Mouse (Mus musculus): Measurements from ENCODE around the gene Ugt1a8. TPM values are rescaled to one million over a fixed set of nuclear protein-coding genes. Genes with fewer than 3 reads are reported as not detected.

Gene Ugt1a8
- polyA plus RNA-seq, 1 experiment from 2014 or later, result not detected

DNA sequence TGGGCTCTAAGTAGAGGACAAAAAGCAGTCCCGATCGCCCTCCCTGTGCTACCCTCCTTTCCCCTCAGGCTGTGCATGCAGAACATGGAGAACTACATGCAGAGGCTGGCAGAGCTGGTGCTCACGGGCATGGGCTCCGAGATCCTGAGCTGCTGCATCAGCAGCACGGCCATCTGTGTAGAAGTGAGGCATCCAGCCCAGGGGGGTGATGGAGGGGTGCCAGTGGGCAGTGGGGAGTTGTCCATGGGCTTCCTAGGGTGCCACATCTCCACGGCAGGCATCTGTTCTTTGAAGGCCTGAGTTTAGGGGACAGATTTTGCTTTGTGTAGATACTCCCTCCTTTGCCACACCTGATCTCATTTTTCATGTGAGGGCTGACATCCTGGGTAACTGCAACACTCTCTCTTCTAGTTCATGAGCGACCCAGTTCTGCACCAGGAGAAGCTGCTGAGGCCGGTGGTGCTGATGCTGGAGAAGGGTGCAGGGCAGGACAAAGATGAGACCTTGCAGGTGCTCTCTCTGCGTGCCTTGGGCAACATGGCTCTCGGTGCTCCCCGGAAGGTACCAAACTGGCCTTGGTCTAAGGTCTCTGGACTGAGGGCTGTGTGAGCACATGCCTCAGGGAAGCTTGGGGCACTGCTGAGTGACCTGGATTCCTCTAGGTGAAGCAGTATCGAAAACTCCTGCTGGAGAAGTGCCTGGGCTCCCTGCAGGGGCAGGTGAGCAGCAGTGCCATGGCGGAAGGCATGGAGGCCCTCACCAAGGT lies 168.6 kb downstream of the Ugt1a8 start:
- 76% methylated on average over 13 of the region's 13 CpGs for WGBS
- H3K27me3 ChIP-seq (ENCODE audit: control insufficient read depth, insufficient read depth, low read depth, low read length), result no peaks in the 10 kb centered on the region

DNA sequence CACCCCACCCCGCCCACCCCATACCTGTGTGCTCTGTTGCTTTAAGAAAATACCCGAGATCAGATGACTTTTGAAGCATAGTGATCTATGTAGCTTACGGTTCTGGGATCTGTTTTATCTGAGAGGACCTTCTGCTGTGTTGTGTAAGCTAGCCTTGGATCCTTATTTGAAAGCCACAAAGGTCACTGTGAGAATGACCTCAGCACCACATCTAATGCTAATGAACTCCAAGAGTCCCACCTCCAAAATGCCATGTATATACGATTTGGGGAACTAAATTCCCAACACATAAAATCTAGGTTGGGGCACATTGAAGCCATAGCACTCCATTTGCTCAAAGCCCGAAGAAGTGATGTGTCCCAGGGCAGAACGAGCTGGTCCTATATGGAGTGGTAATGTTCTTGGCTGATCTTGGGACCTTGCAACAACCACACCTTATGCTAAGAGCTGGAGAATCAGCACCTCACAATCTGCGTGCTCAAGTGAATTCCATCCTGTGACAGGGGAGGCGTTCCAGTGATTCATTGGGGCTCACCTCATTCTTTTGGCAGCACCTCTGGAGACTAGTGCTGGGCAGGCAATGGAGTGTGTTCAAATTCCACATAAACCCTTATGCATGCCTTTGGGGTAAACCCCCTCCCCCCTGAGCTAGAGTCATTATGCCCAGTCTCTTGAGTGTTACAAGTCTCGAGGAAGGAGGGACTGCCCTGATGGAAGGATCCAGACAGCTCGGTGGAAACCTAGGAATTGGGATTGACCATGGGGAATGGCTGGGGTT lies 169.5 kb downstream of the Ugt1a8 start:
- no peak overlapping the region for H3K9ac ChIP-seq (ENCODE audit: low read length)
- ATAC-seq (ENCODE audit: low read depth), result no peak
- 71% methylated on average over 10 of the region's 10 CpGs for WGBS
- H3K27ac ChIP-seq (ENCODE audit: low read length), result no peak overlapping the region
- no peak overlapping the region for H3K4me3 ChIP-seq (ENCODE audit: low read length)
- H3K4me2 ChIP-seq (ENCODE audit: low read depth, low read length), result no peak overlapping the region
- peaks cover 26% of the 10 kb centered on the region for H3K36me3 ChIP-seq (ENCODE audit: control insufficient read depth, insufficient read depth, low read length)
- no peaks in the 10 kb centered on the region for H3K4me1 ChIP-seq (replicated peaks; ENCODE audit: control insufficient read depth, insufficient read depth, low read length)
- no peaks in the 10 kb centered on the region for H3K27me3 ChIP-seq (ENCODE audit: control insufficient read depth, insufficient read depth, low read depth, low read length)
- peaks cover 16% of the 10 kb centered on the region; the same call in 1 of the 2 replicates for H3K9me3 ChIP-seq (ENCODE audit: control insufficient read depth, low read length)

More for the DNA sequence above, 168.6 kb downstream of the Ugt1a8 start:
- H3K4me1 ChIP-seq (replicated peaks; ENCODE audit: control insufficient read depth, insufficient read depth, low read length), result no peaks in the 10 kb centered on the region
- H3K4me2 ChIP-seq (ENCODE audit: low read depth, low read length), result no peak overlapping the region
- H3K4me3 ChIP-seq (ENCODE audit: low read length), result no peak overlapping the region
- H3K9ac ChIP-seq (ENCODE audit: low read length), result no peak overlapping the region
- peaks cover 19% of the 10 kb centered on the region; the same call in 1 of the 2 replicates for H3K9me3 ChIP-seq (ENCODE audit: control insufficient read depth, low read length)
- ATAC-seq (ENCODE audit: low read depth), result no peak
- peaks cover 17% of the 10 kb centered on the region for H3K36me3 ChIP-seq (ENCODE audit: control insufficient read depth, insufficient read depth, low read length)
- no peak overlapping the region for H3K27ac ChIP-seq (ENCODE audit: low read length)

DNA sequence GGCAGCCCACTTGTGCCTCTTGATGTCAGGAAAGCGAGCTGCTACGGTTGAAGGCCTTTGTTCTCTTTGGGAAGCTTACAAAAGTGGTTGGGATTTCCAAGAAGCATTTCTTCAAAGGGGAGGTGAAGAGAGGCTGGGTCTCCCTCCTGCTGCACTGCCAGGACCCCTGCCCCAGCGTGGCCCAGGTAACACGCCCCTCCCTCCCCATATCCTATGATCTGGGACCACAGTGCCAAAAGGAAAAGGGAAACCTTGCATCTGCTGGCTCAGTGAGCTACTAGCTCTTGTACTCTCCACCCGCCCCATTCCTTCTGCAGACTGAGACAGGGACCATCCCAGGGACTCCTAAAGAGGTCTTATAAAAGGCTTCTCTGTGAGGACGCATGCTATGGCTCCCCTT lies 170.1 kb downstream of the Ugt1a8 start:
- H3K36me3 ChIP-seq (ENCODE audit: control insufficient read depth, insufficient read depth, low read length), result peaks cover 32% of the 10 kb centered on the region
- no peak for ATAC-seq (ENCODE audit: low read depth)
- H3K9ac ChIP-seq (ENCODE audit: low read length), result no peak overlapping the region
- no peak overlapping the region for H3K4me3 ChIP-seq (ENCODE audit: low read length)
- H3K4me1 ChIP-seq (replicated peaks; ENCODE audit: control insufficient read depth, insufficient read depth, low read length), result no peaks in the 10 kb centered on the region
- no peak overlapping the region for H3K27ac ChIP-seq (ENCODE audit: low read length)
- no peak overlapping the region for H3K4me2 ChIP-seq (ENCODE audit: low read depth, low read length)
- H3K27me3 ChIP-seq (ENCODE audit: control insufficient read depth, insufficient read depth, low read depth, low read length), result no peaks in the 10 kb centered on the region
- peaks cover 11% of the 10 kb centered on the region; the same call in 1 of the 2 replicates for H3K9me3 ChIP-seq (ENCODE audit: control insufficient read depth, low read length)
- 79% methylated on average over 6 of the region's 6 CpGs for WGBS

DNA sequence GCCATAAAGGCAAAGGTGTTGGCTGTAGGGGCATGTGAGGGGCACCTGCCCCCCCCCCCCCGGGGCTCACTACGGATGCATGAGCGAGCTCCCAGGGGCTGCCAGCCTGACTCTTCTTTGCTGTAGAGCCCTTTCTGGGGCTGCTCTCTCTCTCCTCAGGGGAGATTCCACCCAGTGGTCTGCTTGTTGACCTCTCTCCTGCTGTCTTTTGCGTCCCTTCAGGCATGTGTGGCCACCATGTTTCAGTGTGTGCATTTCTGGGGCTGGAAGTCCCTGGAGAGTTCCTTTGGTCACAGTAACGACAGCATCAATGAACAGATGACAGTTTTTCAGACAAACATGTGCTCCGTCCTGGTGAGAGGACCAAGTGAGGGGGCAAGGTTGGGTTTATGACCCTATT lies 170.7 kb downstream of the Ugt1a8 start:
- Histone ChIP-seq H3K9me3 (ENCODE audit: control insufficient read depth, low read length) (peaks cover 11% of the 10 kb centered on the region; the same call in 1 of the 2 replicates), H3K4me2 (ENCODE audit: low read depth, low read length) (no peak overlapping the region), H3K9ac (ENCODE audit: low read length) (no peak overlapping the region), H3K4me1 (replicated peaks; ENCODE audit: control insufficient read depth, insufficient read depth, low read length) (no peaks in the 10 kb centered on the region), H3K4me3 (ENCODE audit: low read length) (no peak overlapping the region), H3K27me3 (ENCODE audit: control insufficient read depth, insufficient read depth, low read depth, low read length) (no peaks in the 10 kb centered on the region), H3K36me3 (ENCODE audit: control insufficient read depth, insufficient read depth, low read length) (peaks cover 39% of the 10 kb centered on the region), H3K27ac (ENCODE audit: low read length) (no peak overlapping the region)
- no peak for ATAC-seq (ENCODE audit: low read depth)
- 63% methylated on average over 6 of the region's 6 CpGs for WGBS

DNA sequence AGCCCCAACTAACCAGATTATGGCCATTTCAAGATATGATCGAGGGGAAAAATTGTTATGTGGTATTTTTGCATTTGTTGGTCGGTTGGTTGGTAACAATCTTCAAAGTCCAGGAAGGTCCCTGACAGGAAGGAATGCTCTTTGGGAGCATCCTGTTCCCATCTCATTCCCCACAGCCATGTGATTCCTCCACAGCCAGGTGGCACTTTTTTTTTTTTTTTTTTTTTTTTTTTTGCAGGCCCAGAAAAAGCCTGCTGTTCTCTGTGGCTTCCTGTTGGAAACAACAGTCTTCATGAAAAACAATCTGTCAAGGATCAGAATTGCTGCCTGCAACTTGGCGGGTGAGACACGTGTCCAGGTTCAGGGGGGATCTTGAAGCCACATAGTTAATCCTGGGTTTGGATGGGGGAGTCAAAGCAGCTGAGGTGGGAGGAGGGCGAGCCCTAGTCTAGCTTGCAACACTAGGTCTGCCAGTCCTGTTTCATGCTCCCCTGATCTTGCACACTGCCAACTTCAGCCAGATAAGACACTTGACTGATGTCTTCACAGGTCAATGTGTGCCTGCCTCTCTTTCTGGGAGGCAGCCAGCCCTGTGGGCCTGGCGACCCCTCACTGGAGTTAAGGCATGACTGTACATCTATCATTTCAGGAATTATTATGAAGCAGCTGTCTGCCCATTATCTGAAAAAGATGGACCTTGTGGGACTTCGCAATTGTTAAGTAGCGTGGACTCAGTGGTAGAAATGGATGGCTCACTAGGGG lies 171.4 kb downstream of the Ugt1a8 start:
- 57% methylated on average over 8 of the region's 8 CpGs for WGBS

DNA sequence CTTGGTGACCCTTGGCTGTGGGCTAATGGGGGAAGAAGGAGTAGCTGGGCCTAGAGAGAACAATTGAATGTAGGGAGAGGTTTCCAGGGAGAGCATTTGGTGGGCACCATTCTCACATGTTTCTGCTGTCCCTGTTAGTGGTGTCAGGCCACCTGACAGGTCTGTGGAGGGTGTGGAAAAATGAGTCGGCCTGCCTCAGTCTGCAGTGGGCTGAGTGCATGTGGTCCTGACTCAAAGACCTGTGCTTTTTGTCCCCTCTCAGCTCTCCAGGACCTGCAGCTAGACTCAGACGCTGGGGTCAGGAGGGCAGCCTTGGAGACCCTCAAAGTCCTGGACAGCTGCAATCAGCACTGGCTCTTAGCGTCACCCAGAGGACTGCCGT lies 172.0 kb downstream of the Ugt1a8 start:
- no peak overlapping the region for H3K4me3 ChIP-seq (ENCODE audit: low read length)
- H3K4me1 ChIP-seq (replicated peaks; ENCODE audit: control insufficient read depth, insufficient read depth, low read length), result no peaks in the 10 kb centered on the region
- ATAC-seq (ENCODE audit: low read depth), result no peak
- WGBS, result 68% methylated on average over 4 of the region's 4 CpGs
- no peaks in the 10 kb centered on the region for H3K27me3 ChIP-seq (ENCODE audit: control insufficient read depth, insufficient read depth, low read depth, low read length)
- no peak overlapping the region for H3K4me2 ChIP-seq (ENCODE audit: low read depth, low read length)
- no peak overlapping the region for H3K27ac ChIP-seq (ENCODE audit: low read length)
- H3K36me3 ChIP-seq (ENCODE audit: control insufficient read depth, insufficient read depth, low read length), result peaks cover 51% of the 10 kb centered on the region
- H3K9me3 ChIP-seq (ENCODE audit: control insufficient read depth, low read length), result peaks cover 9% of the 10 kb centered on the region; the same call in 1 of the 2 replicates
- no peak overlapping the region for H3K9ac ChIP-seq (ENCODE audit: low read length)

More for the DNA sequence above, 171.4 kb downstream of the Ugt1a8 start:
- Histone ChIP-seq H3K9me3 (ENCODE audit: control insufficient read depth, low read length) (peaks cover 11% of the 10 kb centered on the region; the same call in 1 of the 2 replicates), H3K27ac (ENCODE audit: low read length) (no peak overlapping the region), H3K9ac (ENCODE audit: low read length) (no peak overlapping the region), H3K27me3 (ENCODE audit: control insufficient read depth, insufficient read depth, low read depth, low read length) (no peaks in the 10 kb centered on the region), H3K4me2 (ENCODE audit: low read depth, low read length) (no peak overlapping the region), H3K36me3 (ENCODE audit: control insufficient read depth, insufficient read depth, low read length) (peaks cover 46% of the 10 kb centered on the region), H3K4me3 (ENCODE audit: low read length) (no peak overlapping the region), H3K4me1 (replicated peaks; ENCODE audit: control insufficient read depth, insufficient read depth, low read length) (no peaks in the 10 kb centered on the region)
- ATAC-seq (ENCODE audit: low read depth), result peak; percentile 11; the same call in 1 of the 2 replicates

DNA sequence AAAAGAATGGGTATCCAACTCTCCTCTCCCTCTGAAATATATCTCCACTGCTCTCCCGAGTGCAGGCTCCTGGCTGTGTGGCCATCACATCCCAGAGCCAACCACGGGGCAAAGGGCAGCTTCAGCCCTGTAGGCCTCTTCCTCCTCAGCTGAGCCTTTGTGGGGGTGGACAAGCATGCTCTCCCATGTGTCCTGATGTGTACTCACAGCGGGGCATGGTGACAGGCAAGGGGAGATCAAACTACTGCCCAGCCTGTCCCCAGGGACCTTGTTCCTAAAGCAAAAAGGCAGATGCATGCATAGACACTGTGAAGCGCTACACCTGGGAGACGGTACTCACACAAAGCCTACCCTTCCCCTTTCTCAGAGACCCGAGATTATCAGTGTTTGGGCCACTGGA lies 172.5 kb downstream of the Ugt1a8 start:
- peak; percentile 4 for ATAC-seq (ENCODE audit: low read depth)
- no peak overlapping the region for H3K9ac ChIP-seq (ENCODE audit: low read length)
- H3K4me2 ChIP-seq (ENCODE audit: low read depth, low read length), result no peak overlapping the region
- peaks cover 56% of the 10 kb centered on the region for H3K36me3 ChIP-seq (ENCODE audit: control insufficient read depth, insufficient read depth, low read length)
- 77% methylated on average over 6 of the region's 6 CpGs for WGBS
- no peak overlapping the region for H3K4me3 ChIP-seq (ENCODE audit: low read length)
- no peaks in the 10 kb centered on the region for H3K4me1 ChIP-seq (replicated peaks; ENCODE audit: control insufficient read depth, insufficient read depth, low read length)
- H3K9me3 ChIP-seq (ENCODE audit: control insufficient read depth, low read length), result peaks cover 4% of the 10 kb centered on the region; the same call in 1 of the 2 replicates
- no peak overlapping the region for H3K27ac ChIP-seq (ENCODE audit: low read length)
- H3K27me3 ChIP-seq (ENCODE audit: control insufficient read depth, insufficient read depth, low read depth, low read length), result no peaks in the 10 kb centered on the region

DNA sequence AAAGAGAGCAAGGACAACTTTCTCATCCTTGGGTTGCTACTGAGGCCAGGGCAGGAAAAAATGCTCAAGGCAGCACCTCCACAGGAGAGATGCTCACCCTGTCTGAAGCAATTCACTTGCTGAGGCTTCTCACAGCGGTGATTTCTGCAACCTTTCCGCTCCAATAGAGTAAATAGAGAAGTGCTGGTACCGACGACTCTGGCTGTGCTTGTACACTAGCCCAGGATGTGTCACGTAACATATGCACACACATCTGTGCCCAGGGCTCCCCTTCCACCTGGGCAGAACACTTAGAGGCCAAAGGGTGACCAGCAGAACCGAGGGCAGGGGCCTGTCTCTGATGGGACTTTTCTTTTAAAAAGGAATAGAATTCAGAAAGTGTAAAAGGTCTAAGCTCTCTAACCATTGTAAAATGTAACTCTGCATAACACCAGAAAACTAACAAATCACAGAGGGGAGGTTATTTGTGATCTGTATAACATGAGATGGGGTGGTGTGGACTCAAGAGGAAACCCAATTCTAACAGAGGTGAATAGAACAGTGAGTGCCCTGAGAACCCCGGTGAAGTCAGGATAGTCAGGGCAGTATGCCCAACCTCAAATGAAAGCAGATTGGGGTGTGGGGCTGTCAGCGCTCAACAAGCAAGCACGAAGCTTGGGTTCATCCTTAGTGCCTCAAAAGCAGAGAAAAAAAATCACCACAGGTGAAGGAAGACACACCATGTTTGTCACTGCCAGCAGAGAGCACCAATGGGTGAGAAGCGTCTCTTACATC lies 173.2 kb downstream of the Ugt1a8 start:
- H3K9me3 ChIP-seq (ENCODE audit: control insufficient read depth, low read length), result no peaks in the 10 kb centered on the region; the same call in 1 of the 2 replicates

More for the DNA sequence above, 173.2 kb downstream of the Ugt1a8 start:
- no peaks in the 10 kb centered on the region for H3K27me3 ChIP-seq (ENCODE audit: control insufficient read depth, insufficient read depth, low read depth, low read length)
- no peak overlapping the region for H3K4me2 ChIP-seq (ENCODE audit: low read depth, low read length)
- no peaks in the 10 kb centered on the region for H3K4me1 ChIP-seq (replicated peaks; ENCODE audit: control insufficient read depth, insufficient read depth, low read length)
- peaks cover 63% of the 10 kb centered on the region for H3K36me3 ChIP-seq (ENCODE audit: control insufficient read depth, insufficient read depth, low read length)
- 77% methylated on average over 10 of the region's 10 CpGs for WGBS
- H3K4me3 ChIP-seq (ENCODE audit: low read length), result no peak overlapping the region
- no peak for ATAC-seq (ENCODE audit: low read depth)
- no peak overlapping the region for H3K9ac ChIP-seq (ENCODE audit: low read length)
- no peak overlapping the region for H3K27ac ChIP-seq (ENCODE audit: low read length)

All from lung, embryonic 16.5 days (tissue).